Mouse (Mus musculus): ENCODE measurements around the gene Gabrb3. TPM values are rescaled to one million over a fixed set of nuclear protein-coding genes. Genes with fewer than 3 reads are reported as not detected.

Gabrb3 gene
- polyA plus RNA-seq, 1 experiment from 2014 or later, result 17.0 TPM

DNA sequence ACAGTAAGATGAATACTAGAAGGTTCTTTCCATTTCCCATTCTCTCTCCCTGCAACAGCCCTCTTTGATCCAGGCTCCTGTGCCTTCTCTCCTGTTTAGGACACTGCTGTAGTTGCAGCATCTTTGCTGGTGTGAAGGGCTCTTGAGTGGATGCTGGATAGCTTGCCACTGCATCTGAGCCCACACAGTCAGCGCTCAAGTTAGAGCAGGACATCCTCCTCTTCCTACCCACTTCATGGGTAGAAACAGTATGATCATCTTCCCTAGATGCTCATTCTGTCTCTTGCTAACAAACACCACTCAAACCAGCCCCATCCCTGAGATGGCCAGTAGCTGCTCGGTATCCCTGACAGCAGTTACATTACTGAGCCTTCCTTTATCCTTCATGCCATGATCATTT, 227.9 kb downstream of the Gabrb3 start:
- Histone ChIP-seq H3K4me1 (no peaks in the 10 kb centered on the region), H3K36me3 (no peaks in the 10 kb centered on the region), H3K27ac (no peak overlapping the region), H3K4me3 (no peak overlapping the region), H3K4me2 (replicated peaks) (no peak overlapping the region), H3K9ac (no peak overlapping the region), H3K27me3 (no peaks in the 10 kb centered on the region), H3K9me3 (replicated peaks) (no peaks in the 10 kb centered on the region)
- 88% methylated on average over 2 of the region's 2 CpGs for WGBS
- ATAC-seq (ENCODE audit: low FRiP score), result no peak

DNA sequence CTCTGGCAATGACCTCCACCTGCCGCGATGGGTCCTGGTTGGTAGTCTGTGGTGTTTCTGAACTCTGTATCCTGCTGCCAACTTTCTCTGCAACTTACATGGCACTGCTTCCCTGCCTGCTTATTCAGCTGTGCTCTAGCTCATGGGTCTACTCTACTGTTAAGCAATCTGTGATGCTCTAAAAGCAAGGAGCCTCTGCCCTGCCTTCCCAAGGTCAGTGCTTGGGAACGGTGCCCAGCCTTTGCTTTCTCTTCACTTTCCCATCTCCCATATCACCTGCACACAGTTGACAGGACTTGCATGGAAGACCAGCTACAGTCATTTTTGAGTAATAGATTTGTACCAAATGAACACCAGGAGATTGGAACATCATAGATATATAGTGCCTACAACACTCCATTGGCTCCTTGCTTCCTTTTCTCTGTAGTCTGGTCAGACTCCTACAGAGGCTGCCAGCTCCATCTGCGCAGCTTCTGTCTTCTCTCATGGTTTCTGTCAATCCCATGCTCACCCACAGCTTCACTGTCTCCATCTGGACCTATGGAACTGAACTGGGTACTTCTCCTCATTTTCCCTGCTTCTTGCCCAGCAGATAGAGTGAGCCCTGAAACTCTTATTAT, 228.8 kb downstream of the Gabrb3 start:
- WGBS, result 97% methylated on average over 4 of the region's 4 CpGs
- H3K27ac ChIP-seq, result no peak overlapping the region

GRCm38 (mm10) chr7:57677352-57677751, 257.9 kb downstream of the Gabrb3 start:
- Histone ChIP-seq H3K27ac (no peak overlapping the region), H3K9me3 (replicated peaks) (no peaks in the 10 kb centered on the region), H3K4me2 (replicated peaks) (no peak overlapping the region), H3K9ac (no peak overlapping the region), H3K4me3 (no peak overlapping the region), H3K4me1 (no peaks in the 10 kb centered on the region), H3K27me3 (no peaks in the 10 kb centered on the region), H3K36me3 (no peaks in the 10 kb centered on the region)
- WGBS, result 79% methylated on average over 6 of the region's 6 CpGs
- no peak for ATAC-seq (ENCODE audit: low FRiP score)

More for the DNA sequence above, 228.8 kb downstream of the Gabrb3 start:
- no peaks in the 10 kb centered on the region for H3K36me3 ChIP-seq
- no peak overlapping the region for H3K9ac ChIP-seq
- no peaks in the 10 kb centered on the region for H3K4me1 ChIP-seq
- no peaks in the 10 kb centered on the region for H3K9me3 ChIP-seq (replicated peaks)
- H3K4me2 ChIP-seq (replicated peaks), result no peak overlapping the region
- no peak for ATAC-seq (ENCODE audit: low FRiP score)
- no peak overlapping the region for H3K4me3 ChIP-seq
- H3K27me3 ChIP-seq, result no peaks in the 10 kb centered on the region

- whole genome bisulfite sequencing, result 65% methylated on average over 4 of the region's 4 CpGs
- Histone ChIP-seq H3K4me2 (replicated peaks) (no peak overlapping the region), H3K36me3 (no peaks in the 10 kb centered on the region), H3K4me1 (no peaks in the 10 kb centered on the region), H3K9ac (no peak overlapping the region), H3K27ac (no peak overlapping the region), H3K27me3 (no peaks in the 10 kb centered on the region), H3K9me3 (replicated peaks) (no peaks in the 10 kb centered on the region), H3K4me3 (no peak overlapping the region)
- no peak for ATAC-seq (ENCODE audit: low FRiP score)
Measured at GRCm38 (mm10) chr7:57689836-57690235, 270.3 kb downstream of the Gabrb3 start.

DNA sequence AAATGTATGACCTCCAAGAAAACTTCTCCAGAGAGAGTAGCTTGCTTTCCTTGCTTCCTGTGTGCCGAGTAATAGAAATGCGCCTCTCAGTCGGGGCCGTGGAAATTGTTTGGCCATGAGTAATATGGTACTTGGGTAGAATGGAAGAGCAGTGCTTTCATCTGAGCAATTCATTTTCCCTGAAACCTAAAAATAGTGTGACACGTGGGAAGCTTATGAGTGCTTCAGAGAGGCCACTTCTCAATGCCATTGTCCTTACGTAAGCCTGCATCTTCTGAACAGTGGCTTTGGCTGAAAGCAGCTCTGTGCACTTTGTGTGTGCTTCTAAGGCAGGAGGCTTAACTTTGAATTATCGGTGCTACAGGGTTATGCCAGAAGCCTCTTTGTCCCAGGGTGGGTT, 280.9 kb downstream of the Gabrb3 start:
- Histone ChIP-seq H3K27me3 (no peaks in the 10 kb centered on the region), H3K9me3 (replicated peaks) (no peaks in the 10 kb centered on the region), H3K9ac (no peak overlapping the region), H3K4me2 (replicated peaks) (no peak overlapping the region), H3K27ac (no peak overlapping the region), H3K36me3 (no peaks in the 10 kb centered on the region), H3K4me3 (no peak overlapping the region), H3K4me1 (no peaks in the 10 kb centered on the region)
- ATAC-seq (ENCODE audit: low FRiP score), result no peak
- WGBS, result 87% methylated on average over 7 of the region's 7 CpGs

DNA sequence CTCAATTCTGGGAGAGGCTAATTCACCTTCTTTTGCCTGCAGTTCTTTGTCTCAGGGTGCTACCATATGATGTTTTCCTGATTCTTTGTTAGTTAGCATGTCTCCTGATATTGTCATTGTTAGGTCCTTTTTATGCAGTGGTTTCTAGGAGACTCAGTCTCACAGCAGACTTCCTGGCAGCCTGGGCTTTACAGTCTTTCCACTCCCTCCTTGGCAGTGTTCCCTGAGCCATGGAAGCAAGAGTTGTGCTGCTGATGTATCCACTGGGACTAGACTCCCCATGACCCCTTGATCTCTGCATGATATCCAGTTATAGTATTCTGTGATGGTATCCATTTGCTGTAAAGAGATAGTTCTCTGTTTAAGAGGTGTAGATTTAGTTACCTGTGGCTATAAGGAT, 281.6 kb downstream of the Gabrb3 start:
- Histone ChIP-seq H3K9me3 (replicated peaks) (no peaks in the 10 kb centered on the region), H3K9ac (no peak overlapping the region), H3K4me3 (no peak overlapping the region), H3K36me3 (no peaks in the 10 kb centered on the region), H3K27ac (no peak overlapping the region), H3K4me2 (replicated peaks) (no peak overlapping the region), H3K27me3 (no peaks in the 10 kb centered on the region), H3K4me1 (no peaks in the 10 kb centered on the region)
- ATAC-seq (ENCODE audit: low FRiP score), result no peak

GRCm38 (mm10) chr7:57703580-57703979, 284.1 kb downstream of the Gabrb3 start:
- no peaks in the 10 kb centered on the region for H3K4me1 ChIP-seq
- no peaks in the 10 kb centered on the region for H3K36me3 ChIP-seq
- no peak overlapping the region for H3K9ac ChIP-seq
- H3K9me3 ChIP-seq (replicated peaks), result no peaks in the 10 kb centered on the region
- no peak for ATAC-seq (ENCODE audit: low FRiP score)
- H3K4me3 ChIP-seq, result no peak overlapping the region
- no peak overlapping the region for H3K4me2 ChIP-seq (replicated peaks)
- no peaks in the 10 kb centered on the region for H3K27me3 ChIP-seq
- WGBS, result 73% methylated on average over 1 of the region's 1 CpGs
- H3K27ac ChIP-seq, result no peak overlapping the region

- Histone ChIP-seq H3K27ac (no peak overlapping the region), H3K36me3 (no peaks in the 10 kb centered on the region), H3K27me3 (no peaks in the 10 kb centered on the region), H3K4me2 (replicated peaks) (no peak overlapping the region), H3K4me1 (no peaks in the 10 kb centered on the region), H3K9me3 (replicated peaks) (no peaks in the 10 kb centered on the region), H3K4me3 (no peak overlapping the region), H3K9ac (no peak overlapping the region)
- ATAC-seq (ENCODE audit: low FRiP score), result no peak
- WGBS, result 90% methylated on average over 6 of the region's 6 CpGs
Measured at GRCm38 (mm10) chr7:57706092-57706491, 286.6 kb downstream of the Gabrb3 start.

GRCm38 (mm10) chr7:57706976-57707740, 287.7 kb downstream of the Gabrb3 start:
- WGBS, result 83% methylated on average over 7 of the region's 7 CpGs
- no peak overlapping the region for H3K4me2 ChIP-seq (replicated peaks)
- H3K27ac ChIP-seq, result no peak overlapping the region
- no peaks in the 10 kb centered on the region for H3K36me3 ChIP-seq
- no peak overlapping the region for H3K4me3 ChIP-seq
- no peaks in the 10 kb centered on the region for H3K9me3 ChIP-seq (replicated peaks)
- no peaks in the 10 kb centered on the region for H3K4me1 ChIP-seq
- no peaks in the 10 kb centered on the region for H3K27me3 ChIP-seq
- no peak for ATAC-seq (ENCODE audit: low FRiP score)
- no peak overlapping the region for H3K9ac ChIP-seq

- no peaks in the 10 kb centered on the region for H3K27me3 ChIP-seq
- ATAC-seq (ENCODE audit: low FRiP score), result no peak
Measured at GRCm38 (mm10) chr7:57711709-57712108, 292.2 kb downstream of the Gabrb3 start.

GRCm38 (mm10) chr7:57746836-57747235, 327.3 kb downstream of the Gabrb3 start:
- ATAC-seq (ENCODE audit: low FRiP score), result no peak
- H3K4me1 ChIP-seq, result no peaks in the 10 kb centered on the region
- no peak overlapping the region for H3K4me3 ChIP-seq
- H3K9me3 ChIP-seq (replicated peaks), result no peaks in the 10 kb centered on the region
- H3K27me3 ChIP-seq, result no peaks in the 10 kb centered on the region
- no peak overlapping the region for H3K9ac ChIP-seq
- WGBS, result 66% methylated on average over 2 of the region's 2 CpGs
- H3K27ac ChIP-seq, result no peak overlapping the region
- no peak overlapping the region for H3K4me2 ChIP-seq (replicated peaks)
- H3K36me3 ChIP-seq, result no peaks in the 10 kb centered on the region

More at GRCm38 (mm10) chr7:57711709-57712108, 292.2 kb downstream of the Gabrb3 start:
- Histone ChIP-seq H3K27ac (no peak overlapping the region), H3K4me1 (no peaks in the 10 kb centered on the region), H3K36me3 (no peaks in the 10 kb centered on the region), H3K9me3 (replicated peaks) (no peaks in the 10 kb centered on the region), H3K4me3 (no peak overlapping the region), H3K4me2 (replicated peaks) (no peak overlapping the region), H3K9ac (no peak overlapping the region)

- Histone ChIP-seq H3K27me3 (no peaks in the 10 kb centered on the region), H3K36me3 (no peaks in the 10 kb centered on the region), H3K4me3 (no peak overlapping the region), H3K9ac (no peak overlapping the region), H3K9me3 (replicated peaks) (no peaks in the 10 kb centered on the region), H3K27ac (no peak overlapping the region), H3K4me1 (no peaks in the 10 kb centered on the region), H3K4me2 (replicated peaks) (no peak overlapping the region)
- no peak for ATAC-seq (ENCODE audit: low FRiP score)
- 88% methylated on average over 5 of the region's 5 CpGs for WGBS
Measured at GRCm38 (mm10) chr7:57760466-57760865, 341.0 kb downstream of the Gabrb3 start.

GRCm38 (mm10) chr7:57778754-57779153, 359.3 kb downstream of the Gabrb3 start:
- H3K4me1 ChIP-seq, result no peaks in the 10 kb centered on the region
- no peak overlapping the region for H3K9ac ChIP-seq
- H3K36me3 ChIP-seq, result no peaks in the 10 kb centered on the region
- H3K4me2 ChIP-seq (replicated peaks), result no peak overlapping the region
- no peak for ATAC-seq (ENCODE audit: low FRiP score)
- H3K9me3 ChIP-seq (replicated peaks), result no peaks in the 10 kb centered on the region
- no peak overlapping the region for H3K4me3 ChIP-seq
- H3K27me3 ChIP-seq, result no peaks in the 10 kb centered on the region
- H3K27ac ChIP-seq, result no peak overlapping the region
- 74% methylated on average over 5 of the region's 5 CpGs for WGBS

Measured in hindbrain, embryonic 12.5 days (tissue).